Mouse (Mus musculus): Measurements from ENCODE around the gene Ush2a. TPM values are rescaled to one million over a fixed set of nuclear protein-coding genes. Genes with fewer than 3 reads are reported as not detected.

Ush2a gene
- polyA plus RNA-seq, 1 experiment from 2014 or later, result 0.01 TPM

- Histone ChIP-seq H3K27ac (ENCODE audit: low read depth, low read length) (no peak overlapping the region), H3K9me3 (ENCODE audit: control insufficient read depth) (no peaks in the 10 kb centered on the region), H3K9ac (ENCODE audit: low read depth, low read length) (no peak overlapping the region), H3K4me1 (replicated peaks; ENCODE audit: control insufficient read depth, insufficient read depth, low read length) (no peaks in the 10 kb centered on the region), H3K27me3 (replicated peaks; ENCODE audit: control insufficient read depth, insufficient read depth, low read length) (no peaks in the 10 kb centered on the region), H3K36me3 (ENCODE audit: control insufficient read depth, insufficient read depth) (no peaks in the 10 kb centered on the region), H3K4me3 (ENCODE audit: low read depth, low read length) (no peak overlapping the region), H3K4me2 (replicated peaks; ENCODE audit: low read depth) (no peak overlapping the region)
- no peak for ATAC-seq
- 69% methylated on average over 5 of the region's 5 CpGs for WGBS
- TF ChIP-seq CTCF (IDR thresholded peaks at IDR 0.05; ENCODE audit: low read depth), result no peak
These were observed 354.7 kb downstream of the Ush2a start for GRCm38 (mm10) chr1:188616547-188616946.

- H3K9me3 ChIP-seq (ENCODE audit: control insufficient read depth), result no peaks in the 10 kb centered on the region
- H3K4me1 ChIP-seq (replicated peaks; ENCODE audit: control insufficient read depth, insufficient read depth, low read length), result no peaks in the 10 kb centered on the region
- no peak overlapping the region for H3K4me3 ChIP-seq (ENCODE audit: low read depth, low read length)
- no peaks in the 10 kb centered on the region for H3K27me3 ChIP-seq (replicated peaks; ENCODE audit: control insufficient read depth, insufficient read depth, low read length)
- TF ChIP-seq CTCF (IDR thresholded peaks at IDR 0.05; ENCODE audit: low read depth), result peak; percentile 67
- no peak overlapping the region for H3K4me2 ChIP-seq (replicated peaks; ENCODE audit: low read depth)
- no peak for ATAC-seq
- WGBS, result 45% methylated on average over 4 of the region's 4 CpGs
- H3K36me3 ChIP-seq (ENCODE audit: control insufficient read depth, insufficient read depth), result no peaks in the 10 kb centered on the region
- H3K27ac ChIP-seq (ENCODE audit: low read depth, low read length), result no peak overlapping the region
- H3K9ac ChIP-seq (ENCODE audit: low read depth, low read length), result no peak overlapping the region
These were observed 371.9 kb downstream of the Ush2a start for GRCm38 (mm10) chr1:188633736-188634135.

- Histone ChIP-seq H3K4me1 (replicated peaks; ENCODE audit: control insufficient read depth, insufficient read depth, low read length) (no peaks in the 10 kb centered on the region), H3K27me3 (replicated peaks; ENCODE audit: control insufficient read depth, insufficient read depth, low read length) (no peaks in the 10 kb centered on the region), H3K9me3 (ENCODE audit: control insufficient read depth) (no peaks in the 10 kb centered on the region), H3K4me3 (ENCODE audit: low read depth, low read length) (no peak overlapping the region), H3K27ac (ENCODE audit: low read depth, low read length) (no peak overlapping the region), H3K9ac (ENCODE audit: low read depth, low read length) (no peak overlapping the region), H3K36me3 (ENCODE audit: control insufficient read depth, insufficient read depth) (no peaks in the 10 kb centered on the region), H3K4me2 (replicated peaks; ENCODE audit: low read depth) (no peak overlapping the region)
- no peak for TF ChIP-seq CTCF (IDR thresholded peaks at IDR 0.05; ENCODE audit: low read depth)
- no peak for ATAC-seq
These were observed 377.8 kb downstream of the Ush2a start for GRCm38 (mm10) chr1:188639666-188640065.

GRCm38 (mm10) chr1:188643156-188643555 is 381.3 kb downstream of the Ush2a start:
- 52% methylated on average over 3 of the region's 3 CpGs for WGBS
- TF ChIP-seq CTCF (IDR thresholded peaks at IDR 0.05; ENCODE audit: low read depth), result no peak
- Histone ChIP-seq H3K4me3 (ENCODE audit: low read depth, low read length) (no peak overlapping the region), H3K36me3 (ENCODE audit: control insufficient read depth, insufficient read depth) (no peaks in the 10 kb centered on the region), H3K4me1 (replicated peaks; ENCODE audit: control insufficient read depth, insufficient read depth, low read length) (no peaks in the 10 kb centered on the region), H3K9ac (ENCODE audit: low read depth, low read length) (no peak overlapping the region), H3K9me3 (ENCODE audit: control insufficient read depth) (no peaks in the 10 kb centered on the region), H3K27ac (ENCODE audit: low read depth, low read length) (no peak overlapping the region), H3K27me3 (replicated peaks; ENCODE audit: control insufficient read depth, insufficient read depth, low read length) (no peaks in the 10 kb centered on the region), H3K4me2 (replicated peaks; ENCODE audit: low read depth) (no peak overlapping the region)
- no peak for ATAC-seq

GRCm38 (mm10) chr1:188653001-188653400 is 391.2 kb downstream of the Ush2a start:
- TF ChIP-seq CTCF (IDR thresholded peaks at IDR 0.05; ENCODE audit: low read depth), result no peak
- Histone ChIP-seq H3K4me2 (replicated peaks; ENCODE audit: low read depth) (no peak overlapping the region), H3K36me3 (ENCODE audit: control insufficient read depth, insufficient read depth) (no peaks in the 10 kb centered on the region), H3K9me3 (ENCODE audit: control insufficient read depth) (no peaks in the 10 kb centered on the region), H3K4me3 (ENCODE audit: low read depth, low read length) (no peak overlapping the region), H3K4me1 (replicated peaks; ENCODE audit: control insufficient read depth, insufficient read depth, low read length) (no peaks in the 10 kb centered on the region), H3K27ac (ENCODE audit: low read depth, low read length) (no peak overlapping the region), H3K9ac (ENCODE audit: low read depth, low read length) (no peak overlapping the region), H3K27me3 (replicated peaks; ENCODE audit: control insufficient read depth, insufficient read depth, low read length) (no peaks in the 10 kb centered on the region)
- ATAC-seq, result no peak
- 79% methylated on average over 3 of the region's 3 CpGs for WGBS

GRCm38 (mm10) chr1:188656121-188656520 is 394.3 kb downstream of the Ush2a start:
- Histone ChIP-seq H3K4me2 (replicated peaks; ENCODE audit: low read depth) (no peak overlapping the region), H3K27ac (ENCODE audit: low read depth, low read length) (no peak overlapping the region), H3K4me3 (ENCODE audit: low read depth, low read length) (no peak overlapping the region), H3K36me3 (ENCODE audit: control insufficient read depth, insufficient read depth) (no peaks in the 10 kb centered on the region), H3K9ac (ENCODE audit: low read depth, low read length) (no peak overlapping the region), H3K9me3 (ENCODE audit: control insufficient read depth) (no peaks in the 10 kb centered on the region), H3K4me1 (replicated peaks; ENCODE audit: control insufficient read depth, insufficient read depth, low read length) (0 out of 2 replicates have a peak, but pooled peaks cover 3% of the 10 kb centered on the region), H3K27me3 (replicated peaks; ENCODE audit: control insufficient read depth, insufficient read depth, low read length) (no peaks in the 10 kb centered on the region)
- 88% methylated on average over 12 of the region's 12 CpGs for WGBS
- no peak for TF ChIP-seq CTCF (IDR thresholded peaks at IDR 0.05; ENCODE audit: low read depth)
- ATAC-seq, result no peak

GRCm38 (mm10) chr1:188659159-188659558 is 397.3 kb downstream of the Ush2a start:
- WGBS, result 64% methylated on average over 3 of the region's 3 CpGs

More at GRCm38 (mm10) chr1:188659159-188659558, 397.3 kb downstream of the Ush2a start:
- no peak overlapping the region for H3K4me3 ChIP-seq (ENCODE audit: low read depth, low read length)
- ATAC-seq, result no peak
- TF ChIP-seq CTCF (IDR thresholded peaks at IDR 0.05; ENCODE audit: low read depth), result no peak
- H3K4me1 ChIP-seq (replicated peaks; ENCODE audit: control insufficient read depth, insufficient read depth, low read length), result 0 out of 2 replicates have a peak, but pooled peaks cover 3% of the 10 kb centered on the region
- H3K36me3 ChIP-seq (ENCODE audit: control insufficient read depth, insufficient read depth), result no peaks in the 10 kb centered on the region
- no peak overlapping the region for H3K9ac ChIP-seq (ENCODE audit: low read depth, low read length)
- no peaks in the 10 kb centered on the region for H3K9me3 ChIP-seq (ENCODE audit: control insufficient read depth)
- no peak overlapping the region for H3K4me2 ChIP-seq (replicated peaks; ENCODE audit: low read depth)
- no peak overlapping the region for H3K27ac ChIP-seq (ENCODE audit: low read depth, low read length)
- no peaks in the 10 kb centered on the region for H3K27me3 ChIP-seq (replicated peaks; ENCODE audit: control insufficient read depth, insufficient read depth, low read length)

Measured in intestine, postnatal 0 days (tissue).